Mouse (Mus musculus) heart, embryonic 14.5 days (tissue): ENCODE measurements around the gene Slc44a2. TPM values are rescaled to one million over a fixed set of nuclear protein-coding genes. Genes with fewer than 3 reads are reported as not detected.

ENCODE experiments used
- ATAC-seq: fragments of 200-750 bp; cut with Nextera tagmentation; 2 replicates; pipeline ENCODE4 v1.8.0; 2017; ENCODE audit warnings: low read depth, moderate TSS enrichment; ENCODE audit not compliant: insufficient number of reproducible peaks, insufficient read depth, low FRiP score
- H3K27ac ChIP-seq, 2 experiments: fragments of 200-500 bp in 1 of 2; fragments of 300-500 bp in 1 of 2; sonication (generic) in 1 of 2; replicated peaks in 1 of 2; 2 replicates each; pipeline ENCODE4 v1.5.1; 2012 to 2014; ENCODE audit warnings: low read depth in 2 of 2, low read length in 2 of 2, control low read depth in 1 of 2, mild to moderate bottlenecking in 1 of 2, mixed read lengths in 1 of 2; ENCODE audit not compliant: control insufficient read depth in 1 of 2, insufficient read depth in 1 of 2
- H3K27me3 ChIP-seq: fragments of 300-500 bp; sonication (generic); 2 replicates; pipeline ENCODE4 v1.6.1; 2014; ENCODE audit warnings: mild to moderate bottlenecking, low read length, control low read depth; ENCODE audit not compliant: control insufficient read depth, insufficient read depth
- H3K36me3 ChIP-seq: fragments of 300-500 bp; sonication (generic); 2 replicates; pipeline ENCODE4 v1.6.1; 2014; ENCODE audit warnings: mild to moderate bottlenecking, control low read depth, low read length, mixed read lengths; ENCODE audit not compliant: control insufficient read depth, insufficient read depth
- H3K4me1 ChIP-seq, 2 experiments: fragments of 200-500 bp in 1 of 2; fragments of 300-500 bp in 1 of 2; sonication (generic) in 1 of 2; 2 replicates each; pipeline ENCODE4 v1.6.1; 2012 to 2014; ENCODE audit warnings: low read length in 2 of 2, control low read depth in 1 of 2, mixed read lengths in 1 of 2; ENCODE audit not compliant: control insufficient read depth in 2 of 2, insufficient read depth in 2 of 2
- H3K4me2 ChIP-seq: fragments of 300-500 bp; sonication (generic); 2 replicates; pipeline ENCODE4 v1.6.1; 2014; ENCODE audit warnings: mild to moderate bottlenecking, low read length
- H3K4me3 ChIP-seq, 2 experiments: fragments of 200-500 bp in 1 of 2; fragments of 300-500 bp in 1 of 2; sonication (generic) in 1 of 2; 2 replicates each; pipeline ENCODE4 v1.5.1; 2012 to 2014; ENCODE audit warnings: low read length in 2 of 2, mild to moderate bottlenecking in 2 of 2, control low read depth in 1 of 2, low read depth in 1 of 2, moderate library complexity in 1 of 2; ENCODE audit not compliant: control insufficient read depth in 1 of 2, insufficient read depth in 1 of 2
- H3K9ac ChIP-seq: fragments of 300-500 bp; sonication (generic); 2 replicates; pipeline ENCODE4 v1.6.1; 2014; ENCODE audit warnings: mild to moderate bottlenecking, low read length
- H3K9me3 ChIP-seq: fragments of 300-500 bp; sonication (generic); 2 replicates; pipeline ENCODE4 v1.6.1; 2016; ENCODE audit warnings: low read length, control low read depth; ENCODE audit not compliant: control insufficient read depth
- WGBS: fragments of 180-500 bp; shearing (Covaris S2); extraction: QIAGEN DNeasy Blood & Tissue Kit; methylation state at CpG from one replicate; pipeline ENCODE4 v1.1.7; 2014; 5-methylcytosine and 5-hydroxymethylcytosine counted together
- polyA plus RNA-seq: library from polyadenylated mRNA; unstranded; fragments of >200 nt; fragmentation: Nextera tagmentation; extraction: Ambion mirVana; gene quantifications from 2 replicates; pipeline ENCODE4 v1.2.1, GENCODE M21; 2014

Slc44a2 gene
- polyA plus RNA-seq, 1 experiment from 2014 or later: 66.4 TPM

DNA sequence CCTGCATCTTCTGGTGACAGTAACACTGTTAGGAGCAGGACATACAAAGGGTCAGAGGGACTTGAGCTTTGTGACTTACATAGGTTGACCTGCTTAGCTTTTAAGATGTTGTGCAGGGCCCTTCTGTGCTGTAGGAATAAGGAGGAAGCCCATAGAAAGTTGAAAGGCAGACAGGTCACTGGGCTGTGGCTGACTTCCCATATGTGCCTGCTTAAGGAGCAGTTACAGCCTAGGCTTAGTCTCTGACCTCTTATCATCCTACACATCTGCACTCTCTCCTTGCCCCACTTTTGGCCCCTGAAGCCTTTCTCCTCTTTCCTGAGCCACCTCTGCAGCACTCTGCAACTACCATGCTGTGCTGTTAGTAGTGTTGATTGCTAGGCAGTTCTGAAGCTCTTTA is 63.5 kb downstream of the Slc44a2 start:
- no peak overlapping the region for H3K4me3 ChIP-seq
- H3K9me3 ChIP-seq: no peaks in the 10 kb centered on the region
- no peak overlapping the region for H3K4me2 ChIP-seq
- H3K36me3 ChIP-seq: peaks cover 30% of the 10 kb centered on the region
- no peak for ATAC-seq
- H3K27me3 ChIP-seq: no peaks in the 10 kb centered on the region
- H3K9ac ChIP-seq: no peak overlapping the region
- H3K4me1 ChIP-seq: peaks cover 3 to 15% of the 10 kb centered on the region in 2 experiments; a peak in 3 of 4 replicates
- H3K27ac ChIP-seq: no peak overlapping the region

DNA sequence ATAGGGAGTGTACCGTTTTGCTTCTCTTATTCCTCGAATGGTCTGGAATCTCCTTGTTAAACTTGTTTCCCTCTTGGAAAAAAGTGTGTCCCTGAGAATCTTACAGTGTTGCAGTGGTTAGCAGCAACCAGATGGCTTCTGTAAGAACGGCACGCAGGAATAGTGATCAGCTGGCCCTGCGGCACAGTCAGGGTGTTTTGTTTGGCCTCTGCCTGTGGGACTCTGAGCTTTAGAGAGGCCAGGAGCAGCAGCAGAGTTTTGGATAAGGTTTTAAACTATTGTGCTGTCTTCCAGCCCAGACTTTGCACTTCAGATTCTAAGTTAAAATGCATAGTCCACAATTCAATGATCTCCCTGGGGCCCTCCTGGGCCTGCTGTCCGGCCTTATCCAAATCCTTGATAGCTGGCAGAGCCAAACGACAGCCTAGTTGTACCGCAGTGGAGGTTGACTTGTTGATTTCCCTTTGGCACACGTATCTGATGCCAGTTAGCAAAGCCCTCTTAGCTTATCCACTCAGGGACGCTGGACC is 72.2 kb downstream of the Slc44a2 start:
- H3K4me3 ChIP-seq: no peak overlapping the region
- H3K36me3 ChIP-seq: peaks cover 99% of the 10 kb centered on the region
- no peaks in the 10 kb centered on the region for H3K9me3 ChIP-seq
- no peak for ATAC-seq
- H3K27me3 ChIP-seq: no peaks in the 10 kb centered on the region
- H3K27ac ChIP-seq: no peak overlapping the region
- no peaks in the 10 kb centered on the region for H3K4me1 ChIP-seq
- H3K9ac ChIP-seq: no peak overlapping the region
- 77% methylated on average over 10 of the region's 10 CpGs for WGBS
- no peak overlapping the region for H3K4me2 ChIP-seq

DNA sequence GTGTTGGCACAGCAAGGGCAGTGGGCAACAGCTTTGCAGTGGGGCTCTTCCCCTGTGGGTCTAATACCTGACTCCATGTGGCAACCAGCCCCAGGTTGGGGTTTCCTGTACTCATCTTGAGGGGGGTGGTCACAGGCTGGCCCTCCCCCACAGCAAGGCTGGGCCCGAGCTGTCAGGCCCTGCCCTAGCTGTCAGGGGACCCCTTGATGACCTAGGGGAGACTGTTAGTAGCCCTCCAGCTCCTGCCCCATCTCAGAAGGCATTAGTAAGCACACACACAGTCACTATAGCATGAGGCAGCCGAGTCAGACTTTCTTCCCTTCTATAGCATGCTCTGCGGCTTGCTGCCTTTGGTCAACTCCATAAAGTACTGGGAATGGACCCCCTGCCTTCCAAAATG is 75.2 kb downstream of the Slc44a2 start:
- H3K9ac ChIP-seq: no peak overlapping the region
- H3K27ac ChIP-seq: no peak overlapping the region
- no peaks in the 10 kb centered on the region for H3K9me3 ChIP-seq
- H3K4me3 ChIP-seq: no peak overlapping the region
- peaks cover 99% of the 10 kb centered on the region for H3K36me3 ChIP-seq
- ATAC-seq: no peak
- 89% methylated on average over 3 of the region's 3 CpGs for WGBS
- no peak overlapping the region for H3K4me2 ChIP-seq
- no peaks in the 10 kb centered on the region for H3K27me3 ChIP-seq
- no peaks in the 10 kb centered on the region for H3K4me1 ChIP-seq

DNA sequence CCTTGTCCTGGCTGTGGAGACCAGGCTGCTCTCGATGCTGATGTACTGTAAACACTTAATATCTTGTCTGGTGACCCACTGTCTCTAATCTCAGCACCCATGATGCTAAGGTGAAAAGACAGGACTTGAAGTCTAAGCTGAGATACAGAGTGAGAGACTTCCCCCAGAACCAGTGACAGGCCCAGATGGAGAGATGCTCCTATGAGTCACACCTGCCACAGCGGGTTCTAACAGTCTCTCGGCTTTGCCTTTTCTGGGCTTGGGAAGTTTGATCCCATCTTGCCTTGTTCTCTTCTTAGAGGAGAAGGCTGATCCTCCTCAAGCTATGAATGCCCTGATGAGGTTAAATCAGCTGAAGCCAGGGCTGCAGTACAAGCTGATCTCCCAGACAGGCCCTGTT is 76.7 kb downstream of the Slc44a2 start:
- Histone ChIP-seq H3K9ac (no peak overlapping the region), H3K9me3 (no peaks in the 10 kb centered on the region), H3K4me3 (no peak overlapping the region), H3K27ac (no peak overlapping the region), H3K36me3 (peaks cover 100% of the 10 kb centered on the region), H3K4me1 (peaks cover 0 to 4% of the 10 kb centered on the region in 2 experiments; a peak in 1 of 4 replicates), H3K4me2 (no peak overlapping the region), H3K27me3 (no peaks in the 10 kb centered on the region)
- no peak for ATAC-seq
- 97% methylated on average over 3 of the region's 3 CpGs for WGBS

DNA sequence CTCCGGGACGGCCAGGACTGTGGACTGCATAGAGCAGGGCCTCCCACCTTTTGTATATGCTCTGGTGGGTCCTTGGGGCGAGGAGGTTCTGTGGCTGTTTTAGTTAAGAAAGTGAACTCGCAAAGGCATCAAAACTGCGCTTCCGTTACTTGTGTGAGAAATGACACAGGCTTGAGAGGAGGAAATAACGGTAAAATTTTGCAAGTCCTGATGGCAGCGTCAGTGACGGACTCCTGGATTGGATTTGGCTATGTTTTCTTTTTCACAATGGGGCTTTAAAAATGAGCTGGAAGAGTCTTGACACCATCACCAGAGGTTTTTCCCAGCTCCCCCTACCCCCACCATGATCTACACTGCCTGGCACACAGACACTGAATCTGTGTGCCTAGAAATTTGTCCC is 80.5 kb downstream of the Slc44a2 start:
- H3K27me3 ChIP-seq: no peaks in the 10 kb centered on the region
- ATAC-seq: no peak
- H3K4me3 ChIP-seq: no peak overlapping the region
- no peak overlapping the region for H3K27ac ChIP-seq
- H3K4me2 ChIP-seq: no peak overlapping the region
- no peaks in the 10 kb centered on the region for H3K9me3 ChIP-seq
- WGBS: 93% methylated on average over 9 of the region's 9 CpGs
- H3K4me1 ChIP-seq: peaks cover 5 to 11% of the 10 kb centered on the region in 2 experiments; a peak in 3 of 4 replicates
- peaks cover 99% of the 10 kb centered on the region for H3K36me3 ChIP-seq
- no peak overlapping the region for H3K9ac ChIP-seq

DNA sequence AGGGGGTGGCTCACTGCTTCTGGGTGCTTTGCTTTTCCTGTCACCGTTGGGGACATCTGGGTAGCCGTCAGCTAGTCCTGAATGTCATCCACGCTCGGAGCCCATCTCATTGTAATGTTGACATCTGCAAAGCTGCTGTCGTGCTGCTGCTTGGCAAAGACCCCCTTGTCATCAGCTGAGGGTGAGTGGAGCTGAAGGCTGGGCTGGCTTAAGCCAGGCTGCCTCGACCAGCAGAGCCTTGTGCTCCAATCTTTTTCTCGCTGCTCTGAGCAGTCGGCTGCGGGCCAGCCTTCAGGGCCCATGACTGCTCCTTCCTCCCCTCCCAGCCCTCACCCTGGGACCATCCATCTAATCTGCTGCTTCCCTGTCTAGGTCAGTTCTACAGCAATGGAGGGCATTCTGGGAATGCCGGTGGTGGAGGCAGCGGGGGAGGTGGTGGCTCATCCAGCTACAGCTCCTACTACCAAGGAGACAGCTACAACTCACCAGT is 82.3 kb downstream of the Slc44a2 start:
- Histone ChIP-seq H3K36me3 (peaks cover 93% of the 10 kb centered on the region), H3K9me3 (no peaks in the 10 kb centered on the region), H3K4me1 (peaks cover 5 to 11% of the 10 kb centered on the region in 2 experiments; a peak in 3 of 4 replicates), H3K4me3 (no peak overlapping the region), H3K9ac (no peak overlapping the region), H3K4me2 (no peak overlapping the region), H3K27ac (peak overlapping the region in 1 of 2 experiments; percentile 24; a peak in 2 of 4 replicates), H3K27me3 (no peaks in the 10 kb centered on the region)
- peak; percentile 35; the same call in 1 of the 2 replicates for ATAC-seq
- 47% methylated on average over 11 of the region's 11 CpGs for WGBS

DNA sequence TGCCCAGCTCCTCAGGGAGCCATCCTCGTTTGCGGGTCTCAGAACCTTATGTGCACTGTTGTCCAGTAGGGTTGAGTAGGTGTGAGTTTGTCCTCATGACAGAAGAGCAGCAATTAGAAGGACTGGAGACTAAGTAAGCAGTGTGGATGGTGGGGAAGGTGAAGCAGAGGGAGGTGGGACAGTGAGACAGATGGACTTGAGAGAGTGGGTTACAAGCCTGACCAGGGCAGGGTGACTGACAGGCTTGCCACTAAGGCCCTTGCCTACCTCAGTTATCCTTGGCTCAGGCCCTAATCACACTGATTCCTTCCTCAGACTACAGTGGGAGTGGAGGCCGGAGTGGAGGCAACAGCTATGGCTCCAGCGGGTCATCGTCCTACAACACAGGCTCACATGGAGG is 83.2 kb downstream of the Slc44a2 start:
- no peaks in the 10 kb centered on the region for H3K9me3 ChIP-seq
- no peak overlapping the region for H3K4me2 ChIP-seq
- no peak for ATAC-seq
- H3K9ac ChIP-seq: no peak overlapping the region
- H3K36me3 ChIP-seq: peaks cover 84% of the 10 kb centered on the region
- H3K27ac ChIP-seq: no peak overlapping the region
- H3K4me3 ChIP-seq: no peak overlapping the region
- WGBS: 92% methylated on average over 5 of the region's 5 CpGs
- H3K4me1 ChIP-seq: peaks cover 5 to 11% of the 10 kb centered on the region in 2 experiments; a peak in 3 of 4 replicates
- no peaks in the 10 kb centered on the region for H3K27me3 ChIP-seq
